Mouse (Mus musculus) embryonic facial prominence, embryonic 13.5 days (tissue): ENCODE data around the gene Pms2. TPM values are rescaled to one million over a fixed set of nuclear protein-coding genes. Genes with fewer than 3 reads are reported as not detected.

Experiments
- ATAC-seq: fragments of 200-750 bp; cut with Nextera tagmentation; 2 replicates; pipeline ENCODE4 v1.8.0; 2017; ENCODE audit warnings: low read depth; ENCODE audit not compliant: insufficient number of reproducible peaks, insufficient read depth, low FRiP score, low TSS enrichment
- H3K27ac ChIP-seq: fragments of 300-500 bp; sonication (generic); 2 replicates; pipeline ENCODE4 v1.5.1; 2015; ENCODE audit warnings: moderate library complexity, mild to moderate bottlenecking, inconsistent platforms
- H3K27me3 ChIP-seq: fragments of 300-500 bp; sonication (generic); 2 replicates; pipeline ENCODE4 v1.6.1; 2015; ENCODE audit warnings: mild to moderate bottlenecking, inconsistent platforms
- H3K36me3 ChIP-seq: fragments of 300-500 bp; sonication (generic); 2 replicates; pipeline ENCODE4 v1.6.1; 2015; ENCODE audit warnings: mild to moderate bottlenecking, inconsistent platforms
- H3K4me1 ChIP-seq: fragments of 300-500 bp; sonication (generic); 2 replicates; pipeline ENCODE4 v1.6.1; 2015; ENCODE audit warnings: inconsistent platforms
- H3K4me2 ChIP-seq: fragments of 300-500 bp; sonication (generic); 2 replicates; pipeline ENCODE4 v1.6.1; 2015; ENCODE audit warnings: moderate library complexity, mild to moderate bottlenecking, inconsistent platforms
- H3K4me3 ChIP-seq: fragments of 300-500 bp; sonication (generic); 2 replicates; pipeline ENCODE4 v1.5.1; 2015; ENCODE audit warnings: mild to moderate bottlenecking, inconsistent platforms
- H3K9ac ChIP-seq: fragments of 300-500 bp; sonication (generic); 2 replicates; pipeline ENCODE4 v1.6.1; 2015; ENCODE audit warnings: mild to moderate bottlenecking, inconsistent platforms
- H3K9me3 ChIP-seq: fragments of 300-500 bp; sonication (generic); 2 replicates; pipeline ENCODE4 v1.6.1; 2016; ENCODE audit warnings: inconsistent platforms
- WGBS: fragments of 180-500 bp; shearing (Covaris S2); methylation state at CpG from one replicate; pipeline ENCODE4 v1.1.7; 2015; ENCODE audit warnings: mixed read lengths; 5-methylcytosine and 5-hydroxymethylcytosine counted together
- polyA plus RNA-seq: library from polyadenylated mRNA; unstranded; fragments of >200 nt; fragmentation: Nextera tagmentation; extraction: Ambion mirVana; gene quantifications from 2 replicates; pipeline ENCODE4 v1.2.1, GENCODE M21; 2015

The Pms2 gene
- polyA plus RNA-seq, 1 experiment from 2014 or later: 33.0 TPM

- ATAC-seq: no peak
- Histone ChIP-seq H3K27ac (peak overlapping the region; percentile 84), H3K36me3 (peaks cover 33% of the 10 kb centered on the region), H3K9me3 (no peaks in the 10 kb centered on the region), H3K4me3 (peak overlapping the region; percentile 83), H3K4me1 (peaks cover 26% of the 10 kb centered on the region), H3K27me3 (no peaks in the 10 kb centered on the region), H3K4me2 (peak overlapping the region; percentile 76), H3K9ac (peak overlapping the region; percentile 74)
- WGBS: 2% methylated on average over 9 of the region's 9 CpGs
Observed at GRCm38 (mm10) chr5:143908926-143909325, 838 bp upstream of the Pms2 start.

DNA sequence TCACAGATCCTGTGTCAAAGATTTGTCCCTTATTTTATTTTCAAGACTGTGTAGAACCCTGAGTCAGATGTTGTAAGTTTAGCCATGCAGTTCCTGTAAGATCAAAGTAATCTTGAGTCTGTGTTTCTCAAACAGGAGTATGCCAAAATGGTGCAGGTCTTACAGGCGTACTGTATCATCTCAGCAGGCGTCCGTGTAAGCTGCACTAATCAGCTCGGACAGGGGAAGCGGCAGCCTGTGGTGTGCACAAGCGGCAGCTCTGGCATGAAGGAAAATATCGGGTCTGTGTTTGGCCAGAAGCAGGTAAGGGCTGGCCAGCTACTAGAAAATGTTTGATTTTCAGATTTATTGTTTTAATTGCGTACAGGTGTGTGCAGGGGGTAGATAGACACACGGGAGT is 6.5 kb downstream of the Pms2 start:
- no peaks in the 10 kb centered on the region for H3K9me3 ChIP-seq
- no peak overlapping the region for H3K4me3 ChIP-seq
- ATAC-seq: no peak
- no peak overlapping the region for H3K4me2 ChIP-seq
- peaks cover 48% of the 10 kb centered on the region for H3K36me3 ChIP-seq
- 87% methylated on average over 9 of the region's 9 CpGs for WGBS
- H3K9ac ChIP-seq: no peak overlapping the region
- H3K4me1 ChIP-seq: peaks cover under 1% of the 10 kb centered on the region; the same call in 1 of the 2 replicates
- H3K27ac ChIP-seq: no peak overlapping the region
- H3K27me3 ChIP-seq: no peaks in the 10 kb centered on the region

DNA sequence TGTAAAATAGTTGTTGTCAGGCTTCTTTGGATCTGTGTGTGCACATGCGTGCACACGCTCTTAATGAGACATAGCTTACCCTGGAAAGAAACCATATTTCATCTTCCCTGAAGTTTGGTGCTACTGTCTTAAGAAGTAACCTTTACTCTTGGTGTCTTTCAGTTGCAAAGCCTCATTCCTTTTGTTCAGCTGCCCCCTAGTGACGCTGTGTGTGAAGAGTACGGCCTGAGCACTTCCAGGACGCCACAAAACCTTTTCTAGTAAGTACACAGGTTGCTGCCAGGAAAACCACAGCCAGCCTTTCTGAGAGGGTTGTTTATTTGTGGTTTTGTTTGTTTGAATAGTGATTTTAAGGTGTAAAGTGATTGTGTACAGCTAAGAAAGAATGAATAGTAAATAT is 7.7 kb downstream of the Pms2 start:
- WGBS: 52% methylated on average over 5 of the region's 5 CpGs
- H3K27ac ChIP-seq: no peak overlapping the region

GRCm38 (mm10) chr5:143918120-143918519 is 8.4 kb downstream of the Pms2 start:
- Histone ChIP-seq H3K4me2 (no peak overlapping the region), H3K36me3 (peaks cover 63% of the 10 kb centered on the region), H3K4me1 (no peaks in the 10 kb centered on the region), H3K9ac (no peak overlapping the region), H3K9me3 (no peaks in the 10 kb centered on the region), H3K4me3 (no peak overlapping the region), H3K27ac (no peak overlapping the region), H3K27me3 (no peaks in the 10 kb centered on the region)
- ATAC-seq: no peak
- WGBS: 95% methylated on average over 3 of the region's 3 CpGs

More for the DNA sequence above, 7.7 kb downstream of the Pms2 start:
- H3K4me3 ChIP-seq: no peak overlapping the region
- H3K4me2 ChIP-seq: no peak overlapping the region
- H3K9me3 ChIP-seq: no peaks in the 10 kb centered on the region
- no peaks in the 10 kb centered on the region for H3K4me1 ChIP-seq
- no peaks in the 10 kb centered on the region for H3K27me3 ChIP-seq
- no peak for ATAC-seq
- H3K36me3 ChIP-seq: peaks cover 56% of the 10 kb centered on the region
- H3K9ac ChIP-seq: no peak overlapping the region

GRCm38 (mm10) chr5:143924781-143925452 is 15.2 kb downstream of the Pms2 start:
- no peaks in the 10 kb centered on the region for H3K27me3 ChIP-seq
- H3K9ac ChIP-seq: no peak overlapping the region
- H3K4me2 ChIP-seq: no peak overlapping the region
- 88% methylated on average over 6 of the region's 6 CpGs for WGBS
- H3K27ac ChIP-seq: no peak overlapping the region
- ATAC-seq: no peak
- no peak overlapping the region for H3K4me3 ChIP-seq
- H3K36me3 ChIP-seq: peaks cover 78% of the 10 kb centered on the region
- no peaks in the 10 kb centered on the region for H3K9me3 ChIP-seq
- H3K4me1 ChIP-seq: no peaks in the 10 kb centered on the region

GRCm38 (mm10) chr5:143927875-143928274 is 18.1 kb downstream of the Pms2 start, which contains the start of gene Gm42421:
Gm42421 (plus strand) TSS chr5:143928175.
- no peak within 1 kb of the TSS for H3K4me3 ChIP-seq
- peaks cover 81% of the 10 kb centered on the region for H3K36me3 ChIP-seq
- peaks cover 5% of the 10 kb centered on the region; the same call in 1 of the 2 replicates for H3K4me1 ChIP-seq
- no peaks in the 10 kb centered on the region for H3K27me3 ChIP-seq
- ATAC-seq: no peak
- H3K27ac ChIP-seq: no peak within 1 kb of the TSS
- 94% methylated on average over 8 of the region's 8 CpGs for WGBS
- no peak within 1 kb of the TSS for H3K9ac ChIP-seq
- H3K4me2 ChIP-seq: no peak within 1 kb of the TSS
- H3K9me3 ChIP-seq: no peaks in the 10 kb centered on the region

DNA sequence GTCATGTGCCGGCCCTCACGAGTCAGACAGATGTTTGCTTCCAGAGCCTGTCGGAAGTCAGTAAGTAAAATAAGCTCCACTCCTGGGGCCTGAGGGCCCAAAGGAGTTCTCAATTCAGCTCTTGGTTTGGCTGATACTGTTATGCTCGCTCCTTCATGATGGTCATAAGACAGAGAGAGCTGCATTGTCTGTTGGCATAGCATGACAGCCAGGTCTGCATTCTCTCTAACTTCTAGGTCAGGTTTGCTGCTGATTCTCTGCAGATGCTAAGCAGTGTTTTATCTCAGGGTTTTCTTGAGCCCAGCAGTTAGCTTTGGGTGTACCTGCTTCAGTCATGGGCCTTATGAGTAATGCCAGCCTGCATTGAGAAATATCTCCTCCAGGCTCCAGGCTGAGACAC is 19.5 kb downstream of the Pms2 start:
- Histone ChIP-seq H3K27ac (no peak overlapping the region), H3K36me3 (peaks cover 69% of the 10 kb centered on the region), H3K9me3 (no peaks in the 10 kb centered on the region), H3K27me3 (no peaks in the 10 kb centered on the region), H3K9ac (no peak overlapping the region), H3K4me3 (no peak overlapping the region), H3K4me2 (no peak overlapping the region), H3K4me1 (peaks cover 7% of the 10 kb centered on the region; the same call in 1 of the 2 replicates)
- ATAC-seq: no peak
- WGBS: 85% methylated on average over 4 of the region's 4 CpGs

DNA sequence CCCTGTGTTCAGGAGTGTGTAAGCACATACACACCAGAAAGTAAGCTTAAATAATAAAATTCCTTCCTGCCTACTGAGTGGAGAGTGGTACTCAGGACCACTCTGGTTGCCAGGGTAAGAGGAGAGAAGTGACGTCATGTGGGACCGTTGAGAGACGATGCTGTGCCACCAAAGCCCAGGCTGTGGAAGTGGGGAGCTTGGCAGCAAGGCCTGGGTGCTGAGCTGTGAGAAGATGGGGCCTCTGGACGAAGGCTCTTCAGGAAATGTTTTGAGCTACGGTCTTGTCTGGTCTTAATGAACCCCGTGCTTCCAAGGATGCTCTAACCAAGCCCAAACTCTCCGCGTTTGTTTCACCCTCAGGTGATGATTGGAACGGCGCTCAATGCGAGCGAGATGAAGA is 20.9 kb downstream of the Pms2 start:
- Histone ChIP-seq H3K27ac (no peak overlapping the region), H3K4me2 (no peak overlapping the region), H3K9me3 (no peaks in the 10 kb centered on the region), H3K4me3 (no peak overlapping the region), H3K36me3 (peaks cover 55% of the 10 kb centered on the region), H3K9ac (no peak overlapping the region), H3K4me1 (peaks cover 7% of the 10 kb centered on the region; the same call in 1 of the 2 replicates), H3K27me3 (no peaks in the 10 kb centered on the region)
- no peak for ATAC-seq
- WGBS: 94% methylated on average over 12 of the region's 12 CpGs

GRCm38 (mm10) chr5:143931863-143932580 is 22.3 kb downstream of the Pms2 start:
- WGBS: 84% methylated on average over 6 of the region's 6 CpGs
- H3K27ac ChIP-seq: no peak overlapping the region
- H3K4me2 ChIP-seq: no peak overlapping the region
- no peak overlapping the region for H3K4me3 ChIP-seq
- ATAC-seq: no peak
- peaks cover 7% of the 10 kb centered on the region; the same call in 1 of the 2 replicates for H3K4me1 ChIP-seq
- no peak overlapping the region for H3K9ac ChIP-seq
- H3K36me3 ChIP-seq: peaks cover 43% of the 10 kb centered on the region
- H3K27me3 ChIP-seq: no peaks in the 10 kb centered on the region
- no peaks in the 10 kb centered on the region for H3K9me3 ChIP-seq

DNA sequence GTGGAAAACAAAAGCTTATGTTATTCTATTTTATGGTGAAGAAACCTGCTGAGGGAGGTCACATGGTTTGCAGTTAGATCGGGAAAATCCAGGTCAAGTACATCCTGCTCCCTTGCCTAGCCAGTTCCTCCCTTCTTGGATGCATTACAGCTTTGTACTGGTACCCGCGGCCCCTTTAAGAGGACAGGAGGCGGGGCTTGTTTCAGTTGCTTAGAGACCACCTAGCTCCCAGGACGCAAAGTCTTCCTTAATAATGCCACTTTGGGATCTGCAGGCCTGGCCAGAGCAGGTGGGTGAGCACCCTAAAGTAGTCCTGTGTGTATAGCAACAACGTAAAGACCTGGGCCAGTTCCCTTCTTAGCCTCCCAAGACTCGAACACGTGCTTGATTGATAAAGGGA is 23.1 kb downstream of the Pms2 start, which contains the start of gene Rsph10b:
TSS of gene Rsph10b (plus strand) at position 205 of the 400 bp plus-strand sequence.
- no peaks in the 10 kb centered on the region for H3K9me3 ChIP-seq
- 16% methylated on average over 8 of the region's 8 CpGs for WGBS
- peak within 1 kb of the TSS; percentile 52; the same call in 1 of the 2 replicates for H3K9ac ChIP-seq
- H3K27me3 ChIP-seq: no peaks in the 10 kb centered on the region
- peaks cover 7% of the 10 kb centered on the region; the same call in 1 of the 2 replicates for H3K4me1 ChIP-seq
- no peak within 1 kb of the TSS for H3K27ac ChIP-seq
- H3K4me3 ChIP-seq: no peak within 1 kb of the TSS
- no peak for ATAC-seq
- peaks cover 40% of the 10 kb centered on the region for H3K36me3 ChIP-seq
- H3K4me2 ChIP-seq: no peak within 1 kb of the TSS

DNA sequence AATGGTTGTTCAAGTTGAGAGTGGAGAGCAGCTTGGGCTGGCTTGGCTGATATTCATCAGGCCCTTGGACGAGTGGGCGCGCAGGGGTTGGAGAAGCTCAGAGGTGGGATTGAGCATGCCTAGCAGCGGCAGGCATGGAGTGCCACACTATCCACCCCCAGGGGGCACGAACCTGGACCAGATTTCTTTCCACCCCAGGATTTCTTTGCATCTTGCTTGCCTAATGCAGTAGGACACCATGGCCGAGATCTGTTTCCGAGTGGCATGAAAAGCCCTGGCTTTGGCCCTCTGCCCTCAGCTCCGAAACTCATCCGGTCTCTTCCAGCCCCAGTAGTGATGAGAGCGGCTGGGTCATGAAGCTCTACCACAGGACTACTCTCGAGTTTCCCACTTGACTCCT is 23.6 kb downstream of the Pms2 start:
- H3K27ac ChIP-seq: no peak overlapping the region
- no peaks in the 10 kb centered on the region for H3K9me3 ChIP-seq
- 84% methylated on average over 11 of the region's 11 CpGs for WGBS
- peaks cover 7% of the 10 kb centered on the region; the same call in 1 of the 2 replicates for H3K4me1 ChIP-seq
- H3K4me2 ChIP-seq: no peak overlapping the region
- no peak overlapping the region for H3K9ac ChIP-seq
- no peaks in the 10 kb centered on the region for H3K27me3 ChIP-seq
- H3K4me3 ChIP-seq: no peak overlapping the region
- peaks cover 34% of the 10 kb centered on the region for H3K36me3 ChIP-seq
- no peak for ATAC-seq

DNA sequence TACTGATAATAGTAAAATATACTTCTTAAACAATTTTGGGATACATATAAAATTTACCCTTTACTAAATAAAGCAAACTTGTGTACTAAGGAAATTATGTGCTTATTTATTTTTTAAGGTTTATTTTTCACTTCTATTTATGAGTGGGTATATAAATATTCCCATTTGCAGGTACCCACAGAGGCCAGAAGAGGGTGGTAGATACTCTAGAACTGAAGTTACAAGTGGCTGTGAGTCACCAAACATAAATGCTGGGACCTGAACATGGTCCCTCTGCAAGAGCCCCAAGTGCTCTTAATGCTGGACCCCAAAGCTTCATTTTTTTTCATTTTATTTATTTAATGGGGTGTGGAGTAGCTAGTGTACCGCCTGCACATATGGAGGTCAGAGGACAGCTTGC is 24.1 kb downstream of the Pms2 start:
- ATAC-seq: no peak
- Histone ChIP-seq H3K4me3 (no peak overlapping the region), H3K27me3 (no peaks in the 10 kb centered on the region), H3K27ac (no peak overlapping the region), H3K4me2 (no peak overlapping the region), H3K9me3 (no peaks in the 10 kb centered on the region), H3K36me3 (peaks cover 30% of the 10 kb centered on the region), H3K4me1 (peaks cover 7% of the 10 kb centered on the region; the same call in 1 of the 2 replicates), H3K9ac (no peak overlapping the region)
- 86% methylated on average over 1 of the region's 1 CpGs for WGBS
